Mouse (Mus musculus) myocyte (in vitro differentiated cells): ENCODE data around the gene Nol9. TPM values are rescaled to one million over a fixed set of nuclear protein-coding genes. Genes with fewer than 3 reads are reported as not detected.

Source experiments
- H3K27me3 ChIP-seq: one replicate; pipeline ENCODE4 v1.6.1; 2011; ENCODE audit not compliant: control insufficient read depth, insufficient read depth, insufficient read length
- H3K36me3 ChIP-seq: one replicate; pipeline ENCODE4 v1.6.1; 2011; ENCODE audit not compliant: control insufficient read depth, insufficient read depth
- H3K4me2 ChIP-seq: one replicate; pipeline ENCODE4 v1.6.1; 2011; ENCODE audit warnings: low read depth, control low read depth
- H3K4me3 ChIP-seq: one replicate; pipeline ENCODE4 v1.5.1; 2011; ENCODE audit warnings: mild to moderate bottlenecking, control low read depth, moderate library complexity
- H3K79me2 ChIP-seq: one replicate; pipeline ENCODE4 v1.6.1; 2011; ENCODE audit not compliant: control insufficient read depth, insufficient read depth
- H3ac ChIP-seq: one replicate; pipeline ENCODE4 v1.6.1; 2011; ENCODE audit not compliant: control insufficient read depth, insufficient read length
- CEBPB ChIP-seq: IDR thresholded peaks from 2 replicates; pipeline ENCODE4 v1.6.1; 2011; ENCODE audit warnings: mild to moderate bottlenecking, moderate library complexity; ENCODE audit not compliant: poor library complexity, insufficient read depth, severe bottlenecking
- E2F4 ChIP-seq: IDR thresholded peaks from one replicate; pipeline ENCODE4 v1.6.1; 2011; ENCODE audit warnings: mild to moderate bottlenecking, control low read depth, moderate library complexity; ENCODE audit not compliant: insufficient read depth
- MAX ChIP-seq: IDR thresholded peaks from one replicate; pipeline ENCODE4 v1.6.1; 2011; ENCODE audit warnings: low read depth, mild to moderate bottlenecking, control low read depth
- MYOD1 ChIP-seq, 3 experiments: IDR thresholded peaks; one replicate each; pipeline ENCODE4 v1.6.1; 2011; ENCODE audit warnings: control low read depth in 2 of 3, low read depth in 2 of 3, mild to moderate bottlenecking in 2 of 3, moderate library complexity in 1 of 3; ENCODE audit not compliant: insufficient read length in 2 of 3, control insufficient read depth in 1 of 3
- MYOG ChIP-seq, 3 experiments: IDR thresholded peaks; one replicate each; pipeline ENCODE4 v1.6.1; 2011; ENCODE audit warnings: control low read depth in 2 of 3, low read depth in 2 of 3, mild to moderate bottlenecking in 2 of 3; ENCODE audit not compliant: insufficient read length in 2 of 3, control insufficient read depth in 1 of 3, insufficient read depth in 1 of 3
- POLR2A ChIP-seq: IDR thresholded peaks from one replicate; pipeline ENCODE4 v1.6.1; 2011; ENCODE audit warnings: low read depth, mild to moderate bottlenecking, control low read depth, moderate library complexity; ENCODE audit not compliant: insufficient read length
- POLR2AphosphoS2 ChIP-seq: IDR thresholded peaks from one replicate; pipeline ENCODE4 v1.6.1; 2011; ENCODE audit warnings: low read depth, control low read depth; ENCODE audit not compliant: insufficient read length
- REST ChIP-seq: IDR thresholded peaks from one replicate; pipeline ENCODE4 v1.6.1; 2011; ENCODE audit warnings: mild to moderate bottlenecking, control low read depth, moderate library complexity; ENCODE audit not compliant: insufficient read depth, insufficient read length
- SRF ChIP-seq: IDR thresholded peaks from one replicate; pipeline ENCODE4 v1.6.1; 2011; ENCODE audit warnings: low read depth; ENCODE audit not compliant: control insufficient read depth, insufficient read length
- TCF12 ChIP-seq: IDR thresholded peaks from one replicate; pipeline ENCODE4 v1.6.1; 2011; ENCODE audit warnings: mild to moderate bottlenecking, control low read depth; ENCODE audit not compliant: poor library complexity, insufficient read depth, severe bottlenecking
- TCF3 ChIP-seq: IDR thresholded peaks from one replicate; pipeline ENCODE4 v1.6.1; 2011; ENCODE audit warnings: low read depth, control low read depth; ENCODE audit not compliant: insufficient read length
- USF1 ChIP-seq: IDR thresholded peaks from one replicate; pipeline ENCODE4 v1.6.1; 2011; ENCODE audit warnings: low read depth, mild to moderate bottlenecking, control low read depth, moderate library complexity
- polyA plus RNA-seq: library from polyadenylated mRNA; unstranded; fragments of >200 nt; fragmentation: generic; extraction: Trizol; gene quantifications from one replicate; pipeline ENCODE4 v1.2.1, GENCODE M21; 2012; ENCODE audit warnings: missing spikeins

Nol9 gene
- polyA plus RNA-seq, 1 experiment = 28.5 TPM

- TF ChIP-seq MYOD1 (IDR thresholded peaks at IDR 0.05; ENCODE audit: control insufficient read depth in 1 of 3, insufficient read length in 2 of 3, low read depth in 2 of 3) = peak in 2 of 3 experiments; percentile 13 to 14
- TF ChIP-seq CEBPB = no peak
- Histone ChIP-seq H3ac (no peak overlapping the region), H3K79me2 (peaks cover 46% of the 10 kb centered on the region), H3K36me3 (peaks cover 10% of the 10 kb centered on the region), H3K4me2 (peak overlapping the region; percentile 98), H3K4me3 (no peak overlapping the region), H3K27me3 (no peaks in the 10 kb centered on the region)
Measured at GRCm38 (mm10) chr4:152013036-152013813, 25.9 kb upstream of the Nol9 start.

GRCm38 (mm10) chr4:152019073-152019472, 20.0 kb upstream of the Nol9 start:
- Histone ChIP-seq H3K4me3 (no peak overlapping the region), H3ac (no peak overlapping the region), H3K36me3 (peaks cover 14% of the 10 kb centered on the region), H3K79me2 (peaks cover 7% of the 10 kb centered on the region), H3K27me3 (no peaks in the 10 kb centered on the region), H3K4me2 (no peak overlapping the region)
- TF ChIP-seq E2F4 (no peak), REST (no peak), MYOD1 (IDR thresholded peaks at IDR 0.05; ENCODE audit: control insufficient read depth in 1 of 3, insufficient read length in 2 of 3, low read depth in 2 of 3) (no peak), USF1 (no peak), POLR2A (no peak), MAX (no peak), POLR2AphosphoS2 (no peak), CEBPB (no peak)

GRCm38 (mm10) chr4:152020024-152020423, 19.1 kb upstream of the Nol9 start:
- Histone ChIP-seq H3ac (no peak overlapping the region), H3K4me2 (no peak overlapping the region), H3K36me3 (peaks cover 12% of the 10 kb centered on the region), H3K4me3 (no peak overlapping the region), H3K79me2 (peaks cover 10% of the 10 kb centered on the region), H3K27me3 (no peaks in the 10 kb centered on the region)
- TF ChIP-seq E2F4 (no peak), POLR2AphosphoS2 (peak; percentile 58), USF1 (no peak)

- H3K27me3 ChIP-seq = no peaks in the 10 kb centered on the region
- TF ChIP-seq TCF12 = no peak
- TF ChIP-seq MYOG (IDR thresholded peaks at IDR 0.05; ENCODE audit: control insufficient read depth in 1 of 3, insufficient read depth in 1 of 3, insufficient read length in 2 of 3, low read depth in 2 of 3) = no peak
- no peak for TF ChIP-seq MAX
- TF ChIP-seq REST = no peak
- no peak for TF ChIP-seq TCF3
- no peak overlapping the region for H3K4me3 ChIP-seq
- no peak overlapping the region for H3ac ChIP-seq
- peaks cover 15% of the 10 kb centered on the region for H3K79me2 ChIP-seq
- H3K36me3 ChIP-seq = peaks cover 8% of the 10 kb centered on the region
- no peak overlapping the region for H3K4me2 ChIP-seq
Measured at GRCm38 (mm10) chr4:152021568-152022097, 17.5 kb upstream of the Nol9 start.

GRCm38 (mm10) chr4:152022506-152022905, 16.6 kb upstream of the Nol9 start:
- no peak overlapping the region for H3K4me3 ChIP-seq
- TF ChIP-seq TCF12 = no peak
- peaks cover 8% of the 10 kb centered on the region for H3K36me3 ChIP-seq
- H3ac ChIP-seq = no peak overlapping the region
- H3K4me2 ChIP-seq = no peak overlapping the region
- H3K27me3 ChIP-seq = no peaks in the 10 kb centered on the region
- peaks cover 20% of the 10 kb centered on the region for H3K79me2 ChIP-seq

- TF ChIP-seq POLR2A = no peak
- no peak for TF ChIP-seq REST
- TF ChIP-seq E2F4 = no peak
- no peak for TF ChIP-seq SRF
- TF ChIP-seq USF1 = no peak
- no peak for TF ChIP-seq POLR2AphosphoS2
- no peak for TF ChIP-seq TCF12
- TF ChIP-seq TCF3 = no peak
- TF ChIP-seq MYOD1 (IDR thresholded peaks at IDR 0.05; ENCODE audit: control insufficient read depth in 1 of 3, insufficient read length in 2 of 3, low read depth in 2 of 3) = no peak
- TF ChIP-seq CEBPB = no peak
- TF ChIP-seq MYOG (IDR thresholded peaks at IDR 0.05; ENCODE audit: control insufficient read depth in 1 of 3, insufficient read depth in 1 of 3, insufficient read length in 2 of 3, low read depth in 2 of 3) = no peak
- no peak for TF ChIP-seq MAX
- no peak overlapping the region for H3K4me2 ChIP-seq
- no peak overlapping the region for H3ac ChIP-seq
- H3K27me3 ChIP-seq = no peaks in the 10 kb centered on the region
- H3K79me2 ChIP-seq = peaks cover 20% of the 10 kb centered on the region
- H3K4me3 ChIP-seq = no peak overlapping the region
- no peaks in the 10 kb centered on the region for H3K36me3 ChIP-seq
Measured at GRCm38 (mm10) chr4:152024525-152024924, 14.6 kb upstream of the Nol9 start.
